ENCODE assay signal across 8 mouse cellular contexts in genomic region chr2:140170127-140170802, GRCm38 (mm10). TPM values are rescaled to one million over a fixed set of nuclear protein-coding genes. Genes with fewer than 3 reads are reported as not detected.
DNase-seq lines count a peak whose midpoint lies in the region; ATAC-seq and TF ChIP-seq lines count a peak whose summit lies in the region.

TSS of gene Esf1 (minus strand) at chr2:140170564.
TSS of gene Ndufaf5 (plus strand) at chr2:140170649.

- peak within 1 kb of the TSS; percentile 100 for H3K4me2 ChIP-seq in CH12.LX (ENCODE audit: insufficient read depth, low read depth, poor library complexity, severe bottlenecking)
- H3K4me2 ChIP-seq in forebrain, embryonic 11.5 days (ENCODE audit: low read depth, low read length, severe bottlenecking), result peak within 1 kb of the TSS; percentile 77
- peak within 1 kb of the TSS; percentile 70 for H3K4me2 ChIP-seq in heart, embryonic 16.5 days (ENCODE audit: low read depth, low read length)
- H3K4me2 ChIP-seq in liver, embryonic 15.5 days, result peak within 1 kb of the TSS; percentile 91
- H3K4me2 ChIP-seq in neural tube, embryonic 12.5 days (replicated peaks), result peak within 1 kb of the TSS; percentile 76

- in situ Hi-C loops in CH12.LX (cut with MboI; ENCODE audit: low pct_ligation_motif_present, low pct_unique_long_range_greater_than_20kb, low sequenced_read_pairs), result no loop called here

- DNase-seq in CH12.LX (ENCODE audit: extremely low read depth), result peak; percentile 97
- peak; percentile 97 for DNase-seq in c-Kit-positive CD71-positive TER-119-negative erythroid progenitor cells, embryonic 14.5 days (ENCODE audit: low read depth)
- DNase-seq in forebrain, embryonic 11.5 days (ENCODE audit: low spot score), result peak; percentile 93
- DNase-seq in kidney, postnatal 36 days, result peak; percentile 97 to 98
- DNase-seq in telencephalon, adult 2 months (ENCODE audit: low read depth, low spot score), result peak; percentile 96

- peak within 1 kb of the TSS; percentile 62 for H3K27ac ChIP-seq in CH12.LX (ENCODE audit: insufficient read depth, low read depth)
- no peak within 1 kb of the TSS for H3K27ac ChIP-seq in forebrain, embryonic 11.5 days (ENCODE audit: low read depth, low read length)
- peak within 1 kb of the TSS; percentile 91 for H3K27ac ChIP-seq in heart, embryonic 16.5 days (ENCODE audit: low read length)
- peak within 1 kb of the TSS; percentile 82 for H3K27ac ChIP-seq in liver, embryonic 15.5 days (replicated peaks)
- H3K27ac ChIP-seq in neural tube, embryonic 12.5 days, result peak within 1 kb of the TSS; percentile 22; the same call in 1 of the 2 replicates

- TF ChIP-seq CTCF in CH12.LX (conservative IDR thresholded peaks at IDR 0.05 in 1 of 2, IDR thresholded peaks at IDR 0.05 in 1 of 2; ENCODE audit: low read depth in 2 of 2, low read length in 2 of 2), result no peak

- H3K27me3 ChIP-seq in CH12.LX (replicated peaks), result no peaks in the 10 kb centered on the region
- H3K27me3 ChIP-seq in forebrain, embryonic 11.5 days (ENCODE audit: control insufficient read depth, insufficient read depth, low read length), result no peaks in the 10 kb centered on the region
- H3K27me3 ChIP-seq in heart, embryonic 16.5 days (ENCODE audit: control insufficient read depth, insufficient read depth, low read length), result no peaks in the 10 kb centered on the region
- H3K27me3 ChIP-seq in liver, embryonic 15.5 days, result no peaks in the 10 kb centered on the region
- H3K27me3 ChIP-seq in neural tube, embryonic 12.5 days (replicated peaks), result no peaks in the 10 kb centered on the region

- under 1% methylated on average over 43 of the region's 43 CpGs for WGBS in forebrain, embryonic 11.5 days
- under 1% methylated on average over 43 of the region's 43 CpGs for WGBS in heart, embryonic 16.5 days
- under 1% methylated on average over 43 of the region's 43 CpGs for WGBS in liver, embryonic 15.5 days (ENCODE audit: insufficient replicate concordance)
- WGBS in neural tube, embryonic 12.5 days, result under 1% methylated on average over 43 of the region's 43 CpGs

- TF ChIP-seq EP300 in CH12.LX (IDR thresholded peaks at IDR 0.05; ENCODE audit: low read length), result no peak

- peaks cover 13 to 27% of the 10 kb centered on the region in 2 experiments for H3K36me3 ChIP-seq in CH12.LX (replicated peaks in 1 of 2; ENCODE audit: control insufficient read depth in 1 of 2, insufficient read depth in 1 of 2, low read length in 1 of 2)
- no peaks in the 10 kb centered on the region for H3K36me3 ChIP-seq in forebrain, embryonic 11.5 days (ENCODE audit: control insufficient read depth, insufficient read depth, low read length)
- H3K36me3 ChIP-seq in heart, embryonic 16.5 days (ENCODE audit: control insufficient read depth, insufficient read depth), result peaks cover 8% of the 10 kb centered on the region
- H3K36me3 ChIP-seq in liver, embryonic 15.5 days (replicated peaks), result peaks cover 6% of the 10 kb centered on the region
- peaks cover 8% of the 10 kb centered on the region; the same call in 1 of the 2 replicates for H3K36me3 ChIP-seq in neural tube, embryonic 12.5 days

- TF ChIP-seq RAD21 in CH12.LX (IDR thresholded peaks at IDR 0.05; ENCODE audit: low read depth, low read length), result no peak

- H3K9me3 ChIP-seq in CH12.LX (replicated peaks; ENCODE audit: low read length), result no peaks in the 10 kb centered on the region
- no peaks in the 10 kb centered on the region for H3K9me3 ChIP-seq in forebrain, embryonic 11.5 days (ENCODE audit: control insufficient read depth, low read length)
- no peaks in the 10 kb centered on the region for H3K9me3 ChIP-seq in heart, embryonic 16.5 days (replicated peaks; ENCODE audit: control insufficient read depth, low read length)
- no peaks in the 10 kb centered on the region for H3K9me3 ChIP-seq in liver, embryonic 15.5 days (replicated peaks)
- no peaks in the 10 kb centered on the region for H3K9me3 ChIP-seq in neural tube, embryonic 12.5 days

- H3K4me1 ChIP-seq in CH12.LX (ENCODE audit: control insufficient read depth in 1 of 2, insufficient read depth in 2 of 2), result peaks cover 3 to 37% of the 10 kb centered on the region in 2 experiments; a peak in 3 of 4 replicates
- peaks cover 3% of the 10 kb centered on the region; the same call in 1 of the 2 replicates for H3K4me1 ChIP-seq in forebrain, embryonic 11.5 days (replicated peaks; ENCODE audit: control insufficient read depth, insufficient read depth, low read length)
- H3K4me1 ChIP-seq in heart, embryonic 16.5 days (ENCODE audit: control insufficient read depth, insufficient read depth, low read length), result peaks cover 8% of the 10 kb centered on the region
- peaks cover 18% of the 10 kb centered on the region for H3K4me1 ChIP-seq in liver, embryonic 15.5 days (replicated peaks)
- H3K4me1 ChIP-seq in neural tube, embryonic 12.5 days, result peaks cover 12% of the 10 kb centered on the region

- dilution Hi-C loops in CH12.LX (cut with MboI; ENCODE audit: extremely low pct_ligation_motif_present, extremely low pct_unique_long_range_greater_than_20kb, low sequenced_read_pairs), result no loop called here

- peak within 1 kb of the TSS; percentile 90 for H3K9ac ChIP-seq in CH12.LX (ENCODE audit: insufficient read depth, low read depth)
- H3K9ac ChIP-seq in forebrain, embryonic 11.5 days (ENCODE audit: low read length), result peak within 1 kb of the TSS; percentile 86
- H3K9ac ChIP-seq in heart, embryonic 16.5 days (ENCODE audit: low read length), result peak within 1 kb of the TSS; percentile 89
- H3K9ac ChIP-seq in liver, embryonic 15.5 days, result peak within 1 kb of the TSS; percentile 73
- H3K9ac ChIP-seq in neural tube, embryonic 12.5 days, result peak within 1 kb of the TSS; percentile 81

- peak within 1 kb of the TSS; percentile 83 to 100 (median 95) for H3K4me3 ChIP-seq in CH12.LX (replicated peaks in 1 of 3; ENCODE audit: low read depth in 2 of 3, low read length in 2 of 3, poor library complexity in 1 of 3)
- H3K4me3 ChIP-seq in forebrain, embryonic 11.5 days (ENCODE audit: low read depth, low read length), result peak within 1 kb of the TSS; percentile 85
- H3K4me3 ChIP-seq in heart, embryonic 16.5 days (ENCODE audit: low read length), result peak within 1 kb of the TSS; percentile 84
- H3K4me3 ChIP-seq in liver, embryonic 15.5 days (replicated peaks), result peak within 1 kb of the TSS; percentile 77
- peak within 1 kb of the TSS; percentile 73 for H3K4me3 ChIP-seq in neural tube, embryonic 12.5 days

- peak; percentile 98 for ATAC-seq in forebrain, embryonic 11.5 days (replicated peaks; ENCODE audit: low FRiP score)
- peak; percentile 98 for ATAC-seq in heart, embryonic 16.5 days (replicated peaks; ENCODE audit: extremely low read depth, insufficient read depth, low FRiP score)
- ATAC-seq in liver, embryonic 15.5 days (ENCODE audit: insufficient read depth), result peak; percentile 97
- peak; percentile 98 for ATAC-seq in neural tube, embryonic 12.5 days (ENCODE audit: low FRiP score, low read depth)

- peaks cover 45% of the 10 kb centered on the region for H3K79me2 ChIP-seq in CH12.LX (replicated peaks; ENCODE audit: control insufficient read depth, extremely low read depth, insufficient read depth, poor library complexity, severe bottlenecking)

- TF ChIP-seq POLR2A in CH12.LX (IDR thresholded peaks at IDR 0.05; ENCODE audit: low read depth, low read length), result peak; percentile 91

TF ChIP-seq in CH12.LX, 34 proteins besides CTCF, POLR2A, EP300 and RAD21 (continues in another document):
- TF ChIP-seq CHD1 (IDR thresholded peaks at IDR 0.05; ENCODE audit: low read depth, low read length) (no peak), MAX (IDR thresholded peaks at IDR 0.05; ENCODE audit: low read length) (peak; percentile 91), HCFC1 (IDR thresholded peaks at IDR 0.05; ENCODE audit: low read depth, low read length) (peak; percentile 92), MAFK (IDR thresholded peaks at IDR 0.05; ENCODE audit: insufficient replicate concordance, low read length) (no peak), ZKSCAN1 (IDR thresholded peaks at IDR 0.05; ENCODE audit: borderline replicate concordance, low read depth, low read length) (no peak), TBP (conservative IDR thresholded peaks at IDR 0.05; ENCODE audit: low read depth, low read length) (peak; percentile 69), ZNF384 (IDR thresholded peaks at IDR 0.05; ENCODE audit: low read depth, low read length) (no peak), SMC3 (IDR thresholded peaks at IDR 0.05; ENCODE audit: low read depth, low read length) (no peak), BHLHE40 (IDR thresholded peaks at IDR 0.05; ENCODE audit: low read depth, low read length) (peak; percentile 53; the same call in 1 of the 2 replicates), NRF1 (IDR thresholded peaks at IDR 0.05; ENCODE audit: low read depth, low read length) (peak; percentile 87), E2F4 (IDR thresholded peaks at IDR 0.05; ENCODE audit: insufficient replicate concordance, low read depth, low read length) (no peak), MYC (IDR thresholded peaks at IDR 0.05; ENCODE audit: low read depth, low read length) (peak; percentile 87), CHD2 (IDR thresholded peaks at IDR 0.05; ENCODE audit: low read length) (no peak), TCF12 (IDR thresholded peaks at IDR 0.05; ENCODE audit: low read depth, low read length) (peak; percentile 71), POLR2AphosphoS2 (IDR thresholded peaks at IDR 0.05; ENCODE audit: low read depth, low read length) (0 out of 2 replicates have a peak, but pooled peaks have one; percentile 39), JUN (IDR thresholded peaks at IDR 0.05; ENCODE audit: insufficient read depth, low read depth, low read length) (no peak), GABPA (IDR thresholded peaks at IDR 0.05; ENCODE audit: insufficient replicate concordance, low read depth, low read length) (no peak; the same call in 1 of the 2 replicates)

RNA-seq across cellular contexts. Expression of gene Esf1, which starts in this region (rescaled TPM):
- 27.3 and 30.8 TPM in 2 replicates for total RNA-seq in CH12.LX (2012; rRNA removed)
- total RNA-seq in CH12.LX (2014; rRNA removed), result 41.8 and 50.0 TPM in 2 replicates
- 72.7 and 73.2 TPM in 2 replicates for polyA plus RNA-seq in CH12.LX (2012; ENCODE audit: insufficient read length, low read depth)
- polyA plus RNA-seq in forebrain, embryonic 11.5 days (2014; fragmentation: Nextera tagmentation; extraction: Ambion mirVana), result 27.6 and 34.8 TPM in 2 replicates
- 13.6 and 16.3 TPM in 2 replicates for polyA plus RNA-seq in heart, embryonic 16.5 days (2015; fragmentation: Nextera tagmentation; extraction: Ambion mirVana)
- 7.9 and 9.2 TPM in 2 replicates for polyA plus RNA-seq in liver, embryonic 15.5 days (2015; fragmentation: Nextera tagmentation; extraction: Ambion mirVana)
- polyA plus RNA-seq in neural tube, embryonic 12.5 days (2016; fragmentation: Nextera tagmentation; extraction: Ambion mirVana), result 23.6 and 28.8 TPM in 2 replicates

RNA-seq across cellular contexts. Expression of gene Ndufaf5, which starts in this region (rescaled TPM):
- total RNA-seq in CH12.LX (2012; rRNA removed) (19.3 and 26.4 TPM in 2 replicates), CH12.LX (2014; rRNA removed) (39.5 and 40.5 TPM in 2 replicates)
- 21.1 and 23.3 TPM in 2 replicates for polyA plus RNA-seq in CH12.LX (2012; ENCODE audit: insufficient read length, low read depth)
- 29.4 and 31.6 TPM in 2 replicates for polyA plus RNA-seq in forebrain, embryonic 11.5 days (2014; fragmentation: Nextera tagmentation; extraction: Ambion mirVana)
- 38.6 TPM in 2 replicates for polyA plus RNA-seq in heart, embryonic 16.5 days (2015; fragmentation: Nextera tagmentation; extraction: Ambion mirVana)
- 6.2 and 8.3 TPM in 2 replicates for polyA plus RNA-seq in liver, embryonic 15.5 days (2015; fragmentation: Nextera tagmentation; extraction: Ambion mirVana)
- 32.7 and 33.3 TPM in 2 replicates for polyA plus RNA-seq in neural tube, embryonic 12.5 days (2016; fragmentation: Nextera tagmentation; extraction: Ambion mirVana)
